ENCODE assay signal across 11 mouse cellular contexts in genomic region chr7:119920457-119920856, GRCm38 (mm10). TPM values are rescaled to one million over a fixed set of nuclear protein-coding genes. Genes with fewer than 3 reads are reported as not detected.
DNase-seq lines count a peak whose midpoint lies in the region; ATAC-seq and TF ChIP-seq lines count a peak whose summit lies in the region.
"Had no signal": no experiment of that assay in that cellular context is flagged by ENCODE, and none has a peak within 500 bp of the region (broad histone marks: within the 10 kb centered on the region; RNA-seq: fewer than 3 reads in every experiment).

No protein-coding gene starts in this region.

- WGBS in forebrain, embryonic 14.5 days: 67% methylated on average over 2 of the region's 2 CpGs

- no peak for TF ChIP-seq CTCF in gastrocnemius, adult 2 months (IDR thresholded peaks at IDR 0.05)

- H3K4me2 ChIP-seq in forebrain, embryonic 14.5 days (ENCODE audit: low read length): no peak overlapping the region
- H3K4me2 ChIP-seq: forebrain, embryonic 12.5 days; midbrain, embryonic 12.5 days had no signal

- no peak overlapping the region for H3K4me3 ChIP-seq in gastrocnemius, adult 2 months
- H3K4me3 ChIP-seq in forebrain, embryonic 14.5 days (ENCODE audit: low read depth, low read length): no peak overlapping the region
- H3K4me3 ChIP-seq: forebrain, embryonic 12.5 days; midbrain, embryonic 12.5 days had no signal

- H3K27ac ChIP-seq in gastrocnemius, adult 2 months: peak overlapping the region; percentile 62
- no peak overlapping the region for H3K27ac ChIP-seq in forebrain, embryonic 14.5 days (ENCODE audit: low read depth, low read length)
- H3K27ac ChIP-seq: forebrain, embryonic 12.5 days; midbrain, embryonic 12.5 days had no signal

- no peaks in the 10 kb centered on the region for H3K27me3 ChIP-seq in forebrain, embryonic 14.5 days (replicated peaks; ENCODE audit: control insufficient read depth, insufficient read depth, low read length)
- H3K27me3 ChIP-seq: forebrain, embryonic 12.5 days; midbrain, embryonic 12.5 days had no signal

- no peaks in the 10 kb centered on the region for H3K36me3 ChIP-seq in forebrain, embryonic 14.5 days (ENCODE audit: control insufficient read depth, insufficient read depth, low read length)
- H3K36me3 ChIP-seq: forebrain, embryonic 12.5 days; midbrain, embryonic 12.5 days had no signal

- H3K4me1 ChIP-seq in forebrain, embryonic 14.5 days (ENCODE audit: control insufficient read depth, insufficient read depth, low read length): no peaks in the 10 kb centered on the region
- H3K4me1 ChIP-seq: forebrain, embryonic 12.5 days; midbrain, embryonic 12.5 days had no signal

- intact Hi-C loops in gastrocnemius, adult 2 months (cut with DNase I): no loop called here
- intact Hi-C loops in gastrocnemius, postnatal 14 days (cut with DNase I; ENCODE audit: low total_unique reads): no loop called here

- ATAC-seq in forebrain, embryonic 14.5 days: no peak
- ATAC-seq: intestine, postnatal 0 days had no signal

- H3K9me3 ChIP-seq in forebrain, embryonic 14.5 days (replicated peaks; ENCODE audit: control insufficient read depth, low read length): no peaks in the 10 kb centered on the region
- H3K9me3 ChIP-seq: forebrain, embryonic 12.5 days; midbrain, embryonic 12.5 days had no signal

- no peak for DNase-seq in gastrocnemius, adult 2 months
- no peak for DNase-seq in gastrocnemius, postnatal 14 days
- DNase-seq in 416B (ENCODE audit: low read depth): peak; percentile 25
- DNase-seq in brain, adult 2 months (ENCODE audit: low read depth, low spot score): peak; percentile 75
- DNase-seq in heart, postnatal 4 days: peak; percentile 22
- no peak for DNase-seq in forebrain, embryonic 14.5 days (ENCODE audit: low spot score)
- DNase-seq in lung, adult 18-20 months: no peak
- DNase-seq: kidney, postnatal 4 days had no signal

- no peak overlapping the region for H3K9ac ChIP-seq in forebrain, embryonic 14.5 days (ENCODE audit: low read length)
- H3K9ac ChIP-seq: forebrain, embryonic 12.5 days; midbrain, embryonic 12.5 days had no signal

RNA-seq across cellular contexts. Expression of gene Dcun1d3, which starts 24.4 kb away (rescaled TPM):
- total RNA-seq in gastrocnemius, adult 2 months (2021): 10 to 100 TPM; 16.8 to 25.3 TPM
- 10 to 100 TPM; 13.9 to 14.1 TPM for total RNA-seq in gastrocnemius, postnatal 14 days (2021)
- total RNA-seq in heart, postnatal 4 days (2021): 10 to 100 TPM; 13.9 to 15.9 TPM
- polyA plus RNA-seq in forebrain, embryonic 14.5 days (2014; fragmentation: Nextera tagmentation; extraction: Ambion mirVana): 9.2 and 10.3 TPM in 2 replicates

RNA-seq across cellular contexts. Expression of gene Lyrm1, which starts 24.8 kb away (rescaled TPM):
- 10 to 100 TPM; 11.8 to 12.8 TPM for total RNA-seq in gastrocnemius, adult 2 months (2021)
- 10 to 100 TPM; 10.4 to 11.1 TPM for total RNA-seq in gastrocnemius, postnatal 14 days (2021)
- total RNA-seq in heart, postnatal 4 days (2021): 1 to 10 TPM; 4.9 to 5.0 TPM
- 17.2 and 18.5 TPM in 2 replicates for polyA plus RNA-seq in forebrain, embryonic 14.5 days (2014; fragmentation: Nextera tagmentation; extraction: Ambion mirVana)

Comparison
In these comparisons a context has a peak if more than half of its experiments do, and no peak if none do; other contexts are left out.
1. DNase-seq: peak in 416B (single experiment), brain, adult 2 months (single experiment) and heart, postnatal 4 days (single experiment); none in gastrocnemius, adult 2 months (single experiment), gastrocnemius, postnatal 14 days (single experiment), forebrain, embryonic 14.5 days (single experiment) and lung, adult 18-20 months (0 of 2).